Mouse (Mus musculus) bone marrow macrophage, adult 2 months (primary cell): ENCODE data around the gene Tecpr1.

Experiments used
- CTCF ChIP-seq: IDR thresholded peaks from 2 replicates; pipeline ENCODE4 v1.5.1; 2012; ENCODE audit warnings: low read depth, mild to moderate bottlenecking, low read length, moderate library complexity
- POLR2A ChIP-seq: IDR thresholded peaks from 2 replicates; pipeline ENCODE4 v1.6.1; 2012; ENCODE audit warnings: mild to moderate bottlenecking, low read depth, low read length, borderline replicate concordance

GRCm38 (mm10) chr5:144191026-144191425, 32.4 kb downstream of the Tecpr1 start:
- TF ChIP-seq CTCF (no peak), POLR2A (no peak)
